Mouse (Mus musculus) kidney, adult 11 months (tissue): ENCODE results near the gene Plcb3.

Experiments
- DNase-seq: peaks from one replicate; pipeline ENCODE4 v3.0.0; 2022

Plcb3 gene

GRCm38 (mm10) chr19:6969665-6970381 lies 6.4 kb downstream of the Plcb3 start:
- DNase-seq: peak; percentile 67

GRCm38 (mm10) chr19:6969291-6969664 lies 7.0 kb downstream of the Plcb3 start:
- no peak for DNase-seq

- DNase-seq: no peak
These were observed 7.6 kb downstream of the Plcb3 start for GRCm38 (mm10) chr19:6968491-6969271.

GRCm38 (mm10) chr19:6956461-6956860 lies 19.8 kb downstream of the Plcb3 start:
- no peak for DNase-seq

- no peak for DNase-seq
These were observed 20.8 kb downstream of the Plcb3 start for GRCm38 (mm10) chr19:6955424-6955823.

GRCm38 (mm10) chr19:6954046-6954445 lies 22.2 kb downstream of the Plcb3 start:
- peak; percentile 65 for DNase-seq

- peak; percentile 74 for DNase-seq
These were observed 23.6 kb downstream of the Plcb3 start for GRCm38 (mm10) chr19:6952712-6953037.

GRCm38 (mm10) chr19:6951994-6952711 lies 24.1 kb downstream of the Plcb3 start:
- DNase-seq: peak; percentile 92

- DNase-seq: peak; percentile 98
These were observed 24.8 kb downstream of the Plcb3 start for GRCm38 (mm10) chr19:6951381-6951968.

GRCm38 (mm10) chr19:6950613-6951153 lies 25.6 kb downstream of the Plcb3 start:
- DNase-seq: peak; percentile 71

- DNase-seq: no peak
These were observed 26.3 kb downstream of the Plcb3 start for GRCm38 (mm10) chr19:6949951-6950350.

- no peak for DNase-seq
These were observed 26.7 kb downstream of the Plcb3 start for GRCm38 (mm10) chr19:6949532-6949931.

GRCm38 (mm10) chr19:6948186-6948585 lies 28.1 kb downstream of the Plcb3 start:
- DNase-seq: no peak

GRCm38 (mm10) chr19:6947742-6948141 lies 28.5 kb downstream of the Plcb3 start:
- DNase-seq: no peak

- DNase-seq: no peak
These were observed 32.6 kb downstream of the Plcb3 start for GRCm38 (mm10) chr19:6943709-6944108.

GRCm38 (mm10) chr19:6942764-6943163 lies 33.5 kb downstream of the Plcb3 start:
- DNase-seq: no peak

GRCm38 (mm10) chr19:6942249-6942691 lies 34.0 kb downstream of the Plcb3 start, which contains the start of gene Gpr137:
TSS of gene Gpr137 (minus strand) at chr19:6942480.
- DNase-seq: peak; percentile 98

GRCm38 (mm10) chr19:6941372-6942248 lies 34.7 kb downstream of the Plcb3 start, which contains the start of gene Bad:
TSS of gene Bad (plus strand) at chr19:6941861.
- peak; percentile 90 for DNase-seq

GRCm38 (mm10) chr19:6940396-6941351 lies 35.6 kb downstream of the Plcb3 start:
- DNase-seq: peak; percentile 37
